Mouse (Mus musculus) adrenal gland, adult 18-20 months (tissue): ENCODE measurements around the gene Ephb2. TPM values are rescaled to one million over a fixed set of nuclear protein-coding genes. Genes with fewer than 3 reads are reported as not detected.

Experiments used
- DNase-seq, 2 experiments: peaks; one replicate each; pipeline ENCODE4 v3.0.0; 2021 to 2022; ENCODE audit warnings: low spot score in 2 of 2
- total RNA-seq, 2 experiments: library from RNA; stranded (reverse); gene quantifications; 1 replicate in 1 of 2; 2 replicates in 1 of 2; pipeline ENCODE4 v1.2.3; 2021

The Ephb2 gene
- total RNA-seq, 2 experiments from 2014 or later = 16.9 to 22.8 TPM

- DNase-seq = no peak
Observed at GRCm38 (mm10) chr4:136838026-136838425, 2.2 kb upstream of the Ephb2 start.

- peak in 1 of 2 experiments; percentile 32 for DNase-seq
Observed at GRCm38 (mm10) chr4:136836387-136836931, 671 bp upstream of the Ephb2 start.

GRCm38 (mm10) chr4:136834815-136835620 is 770 bp downstream of the Ephb2 start:
- DNase-seq = peak; percentile 31 to 47

GRCm38 (mm10) chr4:136834439-136834814 is 1.4 kb downstream of the Ephb2 start:
- no peak for DNase-seq

- no peak for DNase-seq
Observed at GRCm38 (mm10) chr4:136833619-136834351, 2.0 kb downstream of the Ephb2 start.

- DNase-seq = no peak
Observed at GRCm38 (mm10) chr4:136832559-136833232, 3.1 kb downstream of the Ephb2 start.

- DNase-seq = no peak
Observed at GRCm38 (mm10) chr4:136830272-136830823, 5.4 kb downstream of the Ephb2 start.

GRCm38 (mm10) chr4:136829837-136830236 is 6.0 kb downstream of the Ephb2 start:
- no peak for DNase-seq

GRCm38 (mm10) chr4:136828664-136829569 is 6.9 kb downstream of the Ephb2 start:
- DNase-seq = no peak

GRCm38 (mm10) chr4:136824935-136825552 is 10.7 kb downstream of the Ephb2 start:
- DNase-seq = no peak

- DNase-seq = no peak
Observed at GRCm38 (mm10) chr4:136820069-136820522, 15.7 kb downstream of the Ephb2 start.

GRCm38 (mm10) chr4:136816701-136817100 is 19.1 kb downstream of the Ephb2 start:
- no peak for DNase-seq

GRCm38 (mm10) chr4:136815364-136815763 is 20.4 kb downstream of the Ephb2 start:
- peak; percentile 38 to 51 for DNase-seq

GRCm38 (mm10) chr4:136812543-136812942 is 23.2 kb downstream of the Ephb2 start:
- DNase-seq = no peak

- DNase-seq = no peak
Observed at GRCm38 (mm10) chr4:136811596-136811995, 24.2 kb downstream of the Ephb2 start.

GRCm38 (mm10) chr4:136808478-136808877 is 27.3 kb downstream of the Ephb2 start:
- no peak for DNase-seq

GRCm38 (mm10) chr4:136807448-136808009 is 28.3 kb downstream of the Ephb2 start:
- no peak for DNase-seq

GRCm38 (mm10) chr4:136806254-136806653 is 29.5 kb downstream of the Ephb2 start:
- no peak for DNase-seq

GRCm38 (mm10) chr4:136804343-136804742 is 31.4 kb downstream of the Ephb2 start:
- DNase-seq = no peak
